Mouse (Mus musculus) ES-Bruce4 (cell line): ENCODE data around the gene Aqp11. TPM values are rescaled to one million over a fixed set of nuclear protein-coding genes. Genes with fewer than 3 reads are reported as not detected.
A peak's percentile ranks its signal among the peaks of the same experiment; 100 is the strongest.

Source experiments
- H3K27ac ChIP-seq: 2 replicates; pipeline ENCODE4 v1.5.1; 2012; ENCODE audit warnings: low read length, inconsistent platforms; ENCODE audit not compliant: insufficient read depth
- H3K27me3 ChIP-seq: 2 replicates; pipeline ENCODE4 v1.6.1; 2012; ENCODE audit warnings: mild to moderate bottlenecking, low read length, inconsistent platforms; ENCODE audit not compliant: control insufficient read depth, poor library complexity, insufficient read depth, severe bottlenecking
- H3K36me3 ChIP-seq: 2 replicates; pipeline ENCODE4 v1.6.1; 2012; ENCODE audit warnings: inconsistent platforms, mild to moderate bottlenecking, low read length, moderate library complexity; ENCODE audit not compliant: control insufficient read depth, poor library complexity, insufficient read depth, severe bottlenecking
- H3K4me1 ChIP-seq: one replicate; pipeline ENCODE4 v1.8.1; 2011; ENCODE audit warnings: low read length; ENCODE audit not compliant: control insufficient read depth, insufficient read depth
- H3K4me3 ChIP-seq: 2 replicates; pipeline ENCODE4 v1.5.1; 2011; ENCODE audit warnings: low read depth, mild to moderate bottlenecking, low read length
- H3K9ac ChIP-seq: 2 replicates; pipeline ENCODE4 v1.6.1; 2012; ENCODE audit warnings: low read depth, mild to moderate bottlenecking, inconsistent platforms; ENCODE audit not compliant: poor library complexity, severe bottlenecking
- H3K9me3 ChIP-seq: replicated peaks from 2 replicates; pipeline ENCODE4 v1.6.1; 2012; ENCODE audit warnings: mild to moderate bottlenecking, low read length, inconsistent platforms; ENCODE audit not compliant: control insufficient read depth, poor library complexity, insufficient read depth, severe bottlenecking
- CTCF ChIP-seq: IDR thresholded peaks from one replicate; pipeline ENCODE4 v1.8.1; 2011; ENCODE audit warnings: low read depth, low read length
- EP300 ChIP-seq: IDR thresholded peaks from 2 replicates; pipeline ENCODE4 v1.6.1; 2011; ENCODE audit warnings: low read depth, low read length; ENCODE audit not compliant: insufficient read depth
- POLR2A ChIP-seq: IDR thresholded peaks from one replicate; pipeline ENCODE4 v1.8.1; 2011; ENCODE audit warnings: low read length; ENCODE audit not compliant: insufficient read depth
- polyA plus RNA-seq: library from polyadenylated mRNA; stranded (reverse); fragments of >200 nt; gene quantifications from 2 replicates; pipeline ENCODE4 v1.2.4, GENCODE M21; 2011; ENCODE audit warnings: low read depth; ENCODE audit not compliant: missing spikeins, insufficient read depth, insufficient read length

Aqp11 gene
- polyA plus RNA-seq, 1 experiment = 4.6 TPM

- Histone ChIP-seq H3K27ac (no peak overlapping the region), H3K9me3 (no peaks in the 10 kb centered on the region), H3K9ac (no peak overlapping the region), H3K27me3 (no peaks in the 10 kb centered on the region), H3K4me1 (no peaks in the 10 kb centered on the region), H3K4me3 (no peak overlapping the region), H3K36me3 (no peaks in the 10 kb centered on the region)
- no peak for TF ChIP-seq EP300
- no peak for TF ChIP-seq CTCF
- no peak for TF ChIP-seq POLR2A
Observed at GRCm38 (mm10) chr7:97775923-97776322, 37.8 kb upstream of the Aqp11 start.

- Histone ChIP-seq H3K36me3 (no peaks in the 10 kb centered on the region), H3K4me3 (no peak overlapping the region), H3K4me1 (no peaks in the 10 kb centered on the region), H3K9ac (no peak overlapping the region), H3K9me3 (no peaks in the 10 kb centered on the region), H3K27ac (no peak overlapping the region), H3K27me3 (no peaks in the 10 kb centered on the region)
- TF ChIP-seq CTCF = no peak
- TF ChIP-seq POLR2A = no peak
- TF ChIP-seq EP300 = no peak
Observed at GRCm38 (mm10) chr7:97775380-97775779, 37.3 kb upstream of the Aqp11 start.

- TF ChIP-seq POLR2A (no peak), EP300 (no peak), CTCF (no peak)
- Histone ChIP-seq H3K9me3 (no peaks in the 10 kb centered on the region), H3K27ac (no peak overlapping the region), H3K4me1 (no peaks in the 10 kb centered on the region), H3K4me3 (no peak overlapping the region), H3K27me3 (no peaks in the 10 kb centered on the region), H3K36me3 (no peaks in the 10 kb centered on the region), H3K9ac (no peak overlapping the region)
Observed at GRCm38 (mm10) chr7:97770841-97771620, 32.9 kb upstream of the Aqp11 start.

- Histone ChIP-seq H3K4me3 (no peak overlapping the region), H3K9me3 (no peaks in the 10 kb centered on the region), H3K4me1 (no peaks in the 10 kb centered on the region), H3K36me3 (no peaks in the 10 kb centered on the region), H3K27ac (no peak overlapping the region), H3K27me3 (no peaks in the 10 kb centered on the region), H3K9ac (no peak overlapping the region)
- TF ChIP-seq CTCF (no peak), EP300 (0 out of 2 replicates have a peak, but pooled peaks have one; percentile 27)
Observed at GRCm38 (mm10) chr7:97769020-97769419, 30.9 kb upstream of the Aqp11 start.

- Histone ChIP-seq H3K36me3 (no peaks in the 10 kb centered on the region), H3K9me3 (no peaks in the 10 kb centered on the region), H3K9ac (no peak overlapping the region), H3K4me3 (no peak overlapping the region), H3K27ac (no peak overlapping the region), H3K4me1 (no peaks in the 10 kb centered on the region), H3K27me3 (no peaks in the 10 kb centered on the region)
- no peak for TF ChIP-seq EP300
- TF ChIP-seq POLR2A = no peak
- TF ChIP-seq CTCF = no peak
Observed at GRCm38 (mm10) chr7:97767841-97768240, 29.8 kb upstream of the Aqp11 start.

GRCm38 (mm10) chr7:97766406-97767166 is 28.5 kb upstream of the Aqp11 start:
- no peaks in the 10 kb centered on the region for H3K4me1 ChIP-seq
- H3K9ac ChIP-seq = no peak overlapping the region
- TF ChIP-seq CTCF = no peak
- TF ChIP-seq POLR2A = no peak
- no peak for TF ChIP-seq EP300
- no peak overlapping the region for H3K4me3 ChIP-seq
- H3K27me3 ChIP-seq = no peaks in the 10 kb centered on the region
- no peak overlapping the region for H3K27ac ChIP-seq
- no peaks in the 10 kb centered on the region for H3K9me3 ChIP-seq
- no peaks in the 10 kb centered on the region for H3K36me3 ChIP-seq
